9 mouse cellular contexts compared by ENCODE assay signal in the genomic region with DNA sequence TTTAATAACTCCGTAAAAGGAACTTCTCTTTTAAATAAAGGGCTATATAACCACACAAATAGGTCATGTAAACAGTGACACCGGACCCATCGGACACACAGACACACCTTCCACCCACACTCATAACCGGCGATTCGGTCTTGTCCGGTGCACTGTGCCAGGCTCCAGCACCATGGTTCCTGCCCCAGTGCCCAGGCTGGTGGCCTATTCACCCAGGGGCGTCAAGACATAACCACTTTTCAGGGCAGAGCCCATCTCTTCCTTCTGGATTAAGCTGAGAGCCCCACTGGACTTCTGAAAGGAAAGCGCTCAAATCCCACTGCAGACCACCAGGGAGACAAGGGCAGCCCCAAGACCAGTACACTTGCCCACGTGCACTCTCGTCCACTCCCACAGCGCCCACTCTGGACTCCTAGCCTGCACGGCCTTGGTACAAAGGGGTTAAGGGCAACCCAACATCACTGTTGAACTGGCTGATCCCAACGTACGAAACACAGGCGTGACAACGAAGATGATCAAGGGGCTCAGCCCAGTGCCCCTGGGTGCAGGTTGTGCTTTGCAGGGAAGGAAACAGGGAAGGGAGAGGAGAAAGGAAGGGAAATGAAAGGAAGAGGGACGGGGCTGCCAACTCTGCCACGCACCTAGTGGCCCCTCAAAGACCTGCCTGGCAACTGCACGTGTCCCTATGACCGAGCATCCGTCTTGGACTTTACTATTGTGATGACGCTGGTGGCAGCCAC. TPM values are rescaled to one million over a fixed set of nuclear protein-coding genes. Genes with fewer than 3 reads are reported as not detected.
DNase-seq lines count a peak whose midpoint lies in the region; ATAC-seq lines count a peak whose summit lies in the region.
"Had no signal": no experiment of that assay in that cellular context is flagged by ENCODE, and none has a peak within 500 bp of the region (broad histone marks: within the 10 kb centered on the region; RNA-seq: fewer than 3 reads in every experiment).

No protein-coding gene starts in this region.

- H3K9ac ChIP-seq in heart, embryonic 13.5 days = peak overlapping the region; percentile 97; the same call in 1 of the 2 replicates
- peak overlapping the region; percentile 31 for H3K9ac ChIP-seq in liver, embryonic 11.5 days (ENCODE audit: low read depth, low read length)

- H3K4me1 ChIP-seq in heart, embryonic 13.5 days = peaks cover 52% of the 10 kb centered on the region
- peaks cover 64% of the 10 kb centered on the region for H3K4me1 ChIP-seq in heart, embryonic 10.5 days
- H3K4me1 ChIP-seq in liver, embryonic 11.5 days (replicated peaks; ENCODE audit: control insufficient read depth, insufficient read depth, low read length) = peaks cover 70% of the 10 kb centered on the region

- 93% methylated on average over 23 of the region's 23 CpGs for WGBS in heart, embryonic 13.5 days
- 94% methylated on average over 23 of the region's 23 CpGs for WGBS in heart, embryonic 10.5 days
- 89% methylated on average over 23 of the region's 23 CpGs for WGBS in liver, embryonic 11.5 days

- H3K4me2 ChIP-seq in heart, embryonic 13.5 days = peak overlapping the region; percentile 76
- peak overlapping the region; percentile 95 for H3K4me2 ChIP-seq in liver, embryonic 11.5 days
- H3K4me2 ChIP-seq: midbrain, embryonic 12.5 days had no signal

- DNase-seq in heart, embryonic 10.5 days (ENCODE audit: low spot score) = no peak
- peak; percentile 45 for DNase-seq in testis, postnatal 10 days (ENCODE audit: low spot score)
- DNase-seq in testis, postnatal 14 days (ENCODE audit: low spot score) = no peak
- no peak for DNase-seq in liver, embryonic 11.5 days (ENCODE audit: low spot score)
- DNase-seq in right cerebral cortex, postnatal 36 days (ENCODE audit: low spot score in 2 of 2) = no peak
- DNase-seq in retina, postnatal 1 day = no peak

- H3K9me3 ChIP-seq in heart, embryonic 13.5 days = no peaks in the 10 kb centered on the region
- H3K9me3 ChIP-seq in heart, embryonic 10.5 days = no peaks in the 10 kb centered on the region
- H3K9me3 ChIP-seq in liver, embryonic 11.5 days (ENCODE audit: control insufficient read depth, low read length) = no peaks in the 10 kb centered on the region
- H3K9me3 ChIP-seq: hindbrain, embryonic 12.5 days; midbrain, embryonic 12.5 days had no signal

- H3K27ac ChIP-seq in heart, embryonic 13.5 days (replicated peaks) = peak overlapping the region; percentile 91; the same call in 1 of the 2 replicates
- no peak overlapping the region for H3K27ac ChIP-seq in heart, embryonic 10.5 days
- H3K27ac ChIP-seq in liver, embryonic 11.5 days (ENCODE audit: low read depth, low read length) = no peak overlapping the region
- H3K27ac ChIP-seq: midbrain, embryonic 12.5 days had no signal

- H3K36me3 ChIP-seq in heart, embryonic 13.5 days = peaks cover 30% of the 10 kb centered on the region
- H3K36me3 ChIP-seq in heart, embryonic 10.5 days = peaks cover 27% of the 10 kb centered on the region
- H3K36me3 ChIP-seq in liver, embryonic 11.5 days (ENCODE audit: control insufficient read depth, insufficient read depth, low read length) = peaks cover 11% of the 10 kb centered on the region; the same call in 1 of the 2 replicates

- no peaks in the 10 kb centered on the region for H3K27me3 ChIP-seq in heart, embryonic 13.5 days (replicated peaks)
- H3K27me3 ChIP-seq in heart, embryonic 10.5 days (ENCODE audit: insufficient read depth, poor library complexity, severe bottlenecking) = no peaks in the 10 kb centered on the region
- H3K27me3 ChIP-seq in liver, embryonic 11.5 days (replicated peaks; ENCODE audit: control insufficient read depth, insufficient read depth, low read length) = no peaks in the 10 kb centered on the region
- H3K27me3 ChIP-seq: hindbrain, embryonic 12.5 days; midbrain, embryonic 12.5 days had no signal

- ATAC-seq in heart, embryonic 13.5 days (ENCODE audit: extremely low read depth, insufficient number of reproducible peaks, low FRiP score, low TSS enrichment) = no peak
- no peak for ATAC-seq in liver, embryonic 11.5 days (replicated peaks; ENCODE audit: low FRiP score)

- peak overlapping the region; percentile 93 for H3K4me3 ChIP-seq in heart, embryonic 13.5 days
- H3K4me3 ChIP-seq in heart, embryonic 10.5 days = no peak overlapping the region
- peak overlapping the region; percentile 78 for H3K4me3 ChIP-seq in liver, embryonic 11.5 days (ENCODE audit: low read depth, low read length)
- H3K4me3 ChIP-seq: hindbrain, embryonic 12.5 days had no signal

RNA-seq across cellular contexts. Expression of a gene that starts 3.7 kb away (rescaled TPM):
- polyA plus RNA-seq in heart, embryonic 13.5 days (2015; fragmentation: Nextera tagmentation; extraction: Ambion mirVana) = 17.7 and 20.4 TPM in 2 replicates
- 25.6 and 29.5 TPM in 2 replicates for polyA plus RNA-seq in heart, embryonic 10.5 days (2016; fragmentation: Nextera tagmentation; extraction: Ambion mirVana)
- polyA plus RNA-seq in liver, embryonic 11.5 days (2014; fragmentation: Nextera tagmentation; extraction: Ambion mirVana) = 48.6 and 54.8 TPM in 2 replicates

RNA-seq across cellular contexts. Expression of a gene that starts 4.6 kb away (rescaled TPM):
- 18.1 and 19.9 TPM in 2 replicates for polyA plus RNA-seq in heart, embryonic 13.5 days (2015; fragmentation: Nextera tagmentation; extraction: Ambion mirVana)
- 22.7 and 28.2 TPM in 2 replicates for polyA plus RNA-seq in heart, embryonic 10.5 days (2016; fragmentation: Nextera tagmentation; extraction: Ambion mirVana)
- polyA plus RNA-seq in liver, embryonic 11.5 days (2014; fragmentation: Nextera tagmentation; extraction: Ambion mirVana) = 32.6 and 34.8 TPM in 2 replicates

RNA-seq across cellular contexts. Expression of a gene that starts 11.0 kb away (rescaled TPM):
- 71.8 and 90.4 TPM in 2 replicates for polyA plus RNA-seq in heart, embryonic 13.5 days (2015; fragmentation: Nextera tagmentation; extraction: Ambion mirVana)
- polyA plus RNA-seq in heart, embryonic 10.5 days (2016; fragmentation: Nextera tagmentation; extraction: Ambion mirVana) = 119 and 130 TPM in 2 replicates
- polyA plus RNA-seq in liver, embryonic 11.5 days (2014; fragmentation: Nextera tagmentation; extraction: Ambion mirVana) = 165 and 175 TPM in 2 replicates

RNA-seq across cellular contexts. Expression of a gene that starts 14.8 kb away (rescaled TPM):
- polyA plus RNA-seq in heart, embryonic 13.5 days (2015; fragmentation: Nextera tagmentation; extraction: Ambion mirVana) = 22.2 and 23.5 TPM in 2 replicates
- 28.5 and 29.9 TPM in 2 replicates for polyA plus RNA-seq in heart, embryonic 10.5 days (2016; fragmentation: Nextera tagmentation; extraction: Ambion mirVana)
- polyA plus RNA-seq in liver, embryonic 11.5 days (2014; fragmentation: Nextera tagmentation; extraction: Ambion mirVana) = 18.5 and 21.2 TPM in 2 replicates

RNA-seq across cellular contexts. Expression of a gene that starts 19.2 kb away (rescaled TPM):
- polyA plus RNA-seq in heart, embryonic 13.5 days (2015; fragmentation: Nextera tagmentation; extraction: Ambion mirVana) = 13.0 and 13.9 TPM in 2 replicates
- 6.7 and 9.3 TPM in 2 replicates for polyA plus RNA-seq in heart, embryonic 10.5 days (2016; fragmentation: Nextera tagmentation; extraction: Ambion mirVana)
- 0.34 and 0.60 TPM in 2 replicates for polyA plus RNA-seq in liver, embryonic 11.5 days (2014; fragmentation: Nextera tagmentation; extraction: Ambion mirVana)
- polyA plus RNA-seq: midbrain, embryonic 12.5 days had no signal
